Mouse (Mus musculus): ENCODE data around the gene Tcf7l1. TPM values are rescaled to one million over a fixed set of nuclear protein-coding genes. Genes with fewer than 3 reads are reported as not detected.

Gene Tcf7l1
- total RNA-seq, 1 experiment from 2014 or later = not detected

- peak; percentile 13; the same call in 1 of the 2 replicates for ATAC-seq (replicated peaks; ENCODE audit: low read depth, poor library complexity, severe bottlenecking)
These were observed 40.1 kb downstream of the Tcf7l1 start for GRCm38 (mm10) chr6:72748882-72749437.

DNA sequence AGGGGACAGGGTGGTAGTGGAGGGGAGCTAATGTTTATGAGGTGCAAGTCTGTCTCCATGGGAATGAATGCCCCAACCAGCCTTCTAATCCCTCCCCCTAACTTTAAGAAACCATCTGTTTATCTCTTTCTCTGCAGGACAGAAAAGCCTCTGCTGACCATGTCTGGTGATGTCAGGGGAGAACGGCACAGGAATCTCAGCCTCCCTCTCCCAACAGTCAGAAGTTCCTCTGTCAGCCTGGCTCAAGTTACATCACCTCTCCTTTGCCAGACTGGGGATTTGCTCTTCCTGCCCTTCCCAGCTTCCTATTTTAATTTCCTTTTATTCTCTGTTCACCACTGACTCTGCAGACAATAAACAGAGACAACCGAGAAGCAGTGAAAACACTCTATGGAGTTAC, 40.6 kb downstream of the Tcf7l1 start:
- ATAC-seq (replicated peaks; ENCODE audit: low read depth, poor library complexity, severe bottlenecking) = no peak

DNA sequence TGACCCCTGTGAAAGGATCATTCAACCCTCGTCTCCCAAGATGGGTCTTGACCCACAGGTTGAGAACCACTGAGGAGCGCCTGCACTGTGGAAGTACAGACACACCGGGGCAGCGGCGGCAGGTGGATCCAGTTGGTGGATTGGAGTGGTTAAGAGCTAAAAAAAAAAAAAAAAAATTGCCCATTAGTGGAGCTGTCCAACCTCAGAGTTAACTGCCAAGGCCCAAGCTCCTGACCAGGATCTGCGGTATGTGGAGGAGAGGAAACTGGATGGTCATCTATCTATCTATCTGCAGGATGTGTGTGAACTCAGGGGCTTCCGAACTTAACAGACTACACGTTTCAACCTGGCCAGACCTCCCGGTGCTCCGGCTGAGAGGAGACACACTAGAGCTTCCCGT, 41.2 kb downstream of the Tcf7l1 start:
- ATAC-seq (replicated peaks; ENCODE audit: low read depth, poor library complexity, severe bottlenecking) = no peak

GRCm38 (mm10) chr6:72747156-72747555, 41.9 kb downstream of the Tcf7l1 start:
- no peak for ATAC-seq (replicated peaks; ENCODE audit: low read depth, poor library complexity, severe bottlenecking)

DNA sequence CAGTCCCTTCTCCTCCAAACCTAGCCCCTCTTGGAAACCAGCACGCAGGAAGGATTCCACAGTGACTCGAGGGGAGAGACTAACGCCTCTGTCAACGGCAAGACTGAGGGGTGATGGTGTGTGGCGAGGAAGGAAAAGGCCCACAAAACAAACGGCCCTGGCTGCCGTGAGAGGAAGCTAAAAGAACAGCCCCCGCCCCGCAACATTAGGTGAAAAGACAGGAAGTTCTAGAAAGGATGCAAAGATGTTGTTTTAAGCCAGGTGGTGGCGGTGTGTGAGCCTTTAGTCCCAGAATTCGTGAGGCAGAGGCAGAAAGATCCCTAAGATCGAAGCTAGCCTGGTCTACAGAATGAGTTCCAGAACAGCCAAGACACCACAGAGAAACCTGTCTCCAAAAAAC, 43.3 kb downstream of the Tcf7l1 start:
- no peak for ATAC-seq (replicated peaks; ENCODE audit: low read depth, poor library complexity, severe bottlenecking)

DNA sequence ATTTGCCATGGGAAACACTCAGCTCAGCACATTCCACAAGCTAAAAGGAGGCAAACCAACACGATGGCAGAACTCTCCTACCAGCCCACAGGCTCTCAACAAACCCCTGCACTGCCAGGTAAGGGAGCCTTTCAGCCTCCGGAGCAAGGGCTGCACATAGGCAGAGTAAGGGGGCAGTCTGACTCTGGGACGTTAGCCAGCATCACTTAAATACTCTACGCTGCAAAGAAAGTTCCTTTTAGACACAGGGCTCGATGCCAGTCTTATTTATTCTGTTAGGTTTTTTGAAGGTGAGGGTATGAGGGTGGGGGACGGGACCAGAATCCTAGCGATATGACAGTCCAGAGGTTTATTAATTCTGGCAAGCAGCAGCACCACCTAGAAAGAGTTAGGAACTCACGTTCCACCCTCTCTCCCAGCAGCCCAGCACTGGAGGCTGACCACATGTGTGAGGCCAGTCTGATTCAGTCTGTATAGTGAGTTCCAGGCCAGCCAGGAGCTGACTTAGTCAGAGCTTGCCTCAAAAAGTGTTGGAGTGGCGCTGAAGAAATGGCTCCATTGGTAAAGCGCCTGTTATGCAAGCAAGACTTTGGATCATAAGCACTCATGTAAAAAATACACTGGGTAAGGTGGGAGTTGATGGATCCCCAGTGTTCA, 44.8 kb downstream of the Tcf7l1 start:
- ATAC-seq (replicated peaks; ENCODE audit: low read depth, poor library complexity, severe bottlenecking) = no peak

- ATAC-seq (replicated peaks; ENCODE audit: low read depth, poor library complexity, severe bottlenecking) = no peak; the same call in 1 of the 2 replicates
These were observed 45.4 kb downstream of the Tcf7l1 start for GRCm38 (mm10) chr6:72743624-72744041.

GRCm38 (mm10) chr6:72742331-72742730, 46.7 kb downstream of the Tcf7l1 start:
- ATAC-seq (replicated peaks; ENCODE audit: low read depth, poor library complexity, severe bottlenecking) = no peak

GRCm38 (mm10) chr6:72740596-72741421, 48.2 kb downstream of the Tcf7l1 start:
- ATAC-seq (replicated peaks; ENCODE audit: low read depth, poor library complexity, severe bottlenecking) = no peak

DNA sequence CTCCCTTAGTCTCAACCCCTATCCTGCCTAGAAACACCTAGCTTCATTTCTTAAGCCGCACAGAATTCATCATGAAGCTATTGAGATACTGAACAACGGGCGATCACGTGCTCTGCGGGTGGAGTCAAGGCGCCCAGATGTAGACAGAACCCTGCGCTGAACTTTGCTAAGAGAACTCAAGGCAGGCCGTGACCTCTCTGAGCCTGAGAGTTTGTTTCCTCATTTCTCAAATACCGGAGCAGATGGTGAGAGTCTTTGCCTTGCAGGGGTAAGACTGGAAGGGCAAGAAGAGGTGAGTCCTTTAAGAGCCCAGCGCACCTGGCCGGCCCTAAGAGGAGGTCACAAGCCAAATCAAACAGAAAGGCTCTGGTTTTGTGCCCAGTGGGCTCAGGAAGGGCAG, 52.2 kb downstream of the Tcf7l1 start:
- no peak for ATAC-seq (replicated peaks; ENCODE audit: low read depth, poor library complexity, severe bottlenecking)

DNA sequence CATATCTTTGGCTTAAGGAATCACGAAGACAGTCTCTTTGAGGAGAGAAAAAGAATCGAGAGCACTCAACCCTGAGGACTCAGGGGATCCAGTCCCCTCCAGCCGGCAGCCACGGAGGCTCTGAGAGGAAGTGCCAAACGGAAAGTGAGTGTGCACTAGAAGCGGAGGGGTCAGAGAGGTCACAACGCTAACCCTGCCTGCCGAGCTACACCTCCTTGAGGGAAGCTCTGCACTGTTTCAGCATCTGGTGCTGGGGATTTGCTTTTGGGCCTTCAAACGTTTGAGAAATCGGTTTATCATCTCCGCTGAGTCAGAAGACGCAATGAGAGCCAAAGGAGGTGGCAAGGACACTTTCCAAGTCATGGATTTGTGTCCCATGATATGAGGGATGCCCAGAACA, 53.8 kb downstream of the Tcf7l1 start:
- ATAC-seq (replicated peaks; ENCODE audit: low read depth, poor library complexity, severe bottlenecking) = peak; percentile 96

DNA sequence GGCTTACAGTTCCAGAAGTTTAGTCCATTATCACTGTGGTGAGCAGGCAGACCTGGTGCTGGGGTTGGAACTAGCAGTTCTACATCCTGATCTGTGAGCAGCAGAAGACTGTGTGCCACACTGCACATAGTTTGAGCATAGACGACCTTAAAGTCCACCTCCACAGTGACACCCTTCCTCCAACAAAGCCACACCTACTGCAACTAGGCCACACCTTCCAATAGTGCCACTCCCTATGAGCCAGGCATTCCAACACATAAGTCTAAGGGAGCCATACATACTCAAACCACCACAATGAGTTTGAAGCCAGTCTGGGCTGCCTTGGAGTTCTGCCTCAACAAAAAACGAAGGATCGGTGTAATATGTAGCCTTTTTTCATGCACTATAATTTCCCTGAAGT, 55.7 kb downstream of the Tcf7l1 start:
- ATAC-seq (replicated peaks; ENCODE audit: low read depth, poor library complexity, severe bottlenecking) = no peak

DNA sequence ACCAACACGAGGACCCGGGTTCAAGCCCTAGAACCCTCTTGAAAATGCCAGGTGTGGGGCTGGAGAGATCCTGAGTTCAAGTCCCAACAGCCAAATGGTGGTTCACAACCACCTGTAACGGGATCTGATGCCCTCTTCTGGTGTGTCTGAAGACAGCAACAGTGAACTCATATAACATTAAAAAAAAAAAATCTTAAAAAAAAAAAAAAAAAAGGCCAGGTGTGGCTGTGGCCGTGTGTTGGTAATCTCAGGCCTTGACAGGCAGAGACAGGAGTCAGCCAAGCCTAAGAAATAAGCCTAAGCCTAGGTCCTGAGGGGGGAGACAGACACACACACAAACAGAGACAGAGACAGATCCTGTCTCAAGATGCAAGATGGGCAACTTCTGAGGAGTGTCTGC, 56.9 kb downstream of the Tcf7l1 start:
- ATAC-seq (replicated peaks; ENCODE audit: low read depth, poor library complexity, severe bottlenecking) = no peak

- ATAC-seq (replicated peaks; ENCODE audit: low read depth, poor library complexity, severe bottlenecking) = no peak
These were observed 58.5 kb downstream of the Tcf7l1 start for GRCm38 (mm10) chr6:72730560-72730849.

GRCm38 (mm10) chr6:72729831-72730559, 59.1 kb downstream of the Tcf7l1 start:
- no peak for ATAC-seq (replicated peaks; ENCODE audit: low read depth, poor library complexity, severe bottlenecking)

DNA sequence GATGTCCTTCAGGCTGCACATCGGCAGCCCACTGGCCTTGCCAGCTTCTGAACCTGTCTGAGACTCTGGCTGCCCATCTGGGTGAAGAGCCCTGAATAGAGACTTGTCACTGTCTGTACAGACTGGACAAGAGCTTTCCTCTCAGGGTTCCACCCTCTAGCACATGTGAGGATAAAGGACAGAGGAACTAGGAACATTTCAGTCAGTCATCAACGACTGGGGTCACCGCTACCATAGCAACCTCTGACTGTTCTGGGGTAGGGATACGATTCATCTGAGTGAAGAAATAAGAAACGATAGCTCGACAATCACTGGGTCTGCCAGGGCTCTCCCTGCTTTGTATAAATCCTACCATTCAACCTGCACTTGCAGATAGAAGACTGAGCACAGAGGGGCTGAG, 61.2 kb downstream of the Tcf7l1 start:
- no peak for ATAC-seq (replicated peaks; ENCODE audit: low read depth, poor library complexity, severe bottlenecking)

GRCm38 (mm10) chr6:72724494-72725180, 64.4 kb downstream of the Tcf7l1 start:
- no peak for ATAC-seq (replicated peaks; ENCODE audit: low read depth, poor library complexity, severe bottlenecking)

DNA sequence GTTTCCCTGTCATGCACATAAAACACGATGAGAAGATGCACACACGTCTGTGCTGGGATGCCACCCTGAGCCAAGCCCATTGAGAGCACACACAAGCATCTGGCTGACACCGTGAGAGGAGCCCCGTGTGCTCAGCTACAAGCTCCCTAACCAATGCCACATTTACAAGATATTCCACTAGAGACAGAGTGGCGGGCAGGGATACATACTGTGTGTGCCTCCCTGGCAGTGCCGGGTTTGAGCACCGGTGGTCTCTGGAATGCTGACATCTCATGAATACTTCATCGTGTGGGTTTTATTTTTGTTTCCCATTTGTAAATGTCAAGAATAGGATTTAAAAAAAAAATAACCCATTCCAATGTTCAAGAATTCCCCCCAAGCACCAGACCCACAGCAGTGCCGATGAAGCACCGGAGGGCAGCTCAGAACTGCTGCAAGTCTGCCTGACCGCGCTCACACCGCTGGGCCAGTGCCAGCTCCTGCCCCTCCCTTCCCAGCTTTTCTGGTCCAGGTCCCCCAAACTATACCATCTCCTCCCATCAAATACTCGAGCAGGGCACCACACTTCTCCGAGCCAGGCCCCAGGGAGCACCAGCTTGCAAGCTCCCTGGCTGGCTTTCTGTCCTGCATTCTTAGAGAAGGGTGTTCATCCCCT, 65.2 kb downstream of the Tcf7l1 start:
- ATAC-seq (replicated peaks; ENCODE audit: low read depth, poor library complexity, severe bottlenecking) = no peak

DNA sequence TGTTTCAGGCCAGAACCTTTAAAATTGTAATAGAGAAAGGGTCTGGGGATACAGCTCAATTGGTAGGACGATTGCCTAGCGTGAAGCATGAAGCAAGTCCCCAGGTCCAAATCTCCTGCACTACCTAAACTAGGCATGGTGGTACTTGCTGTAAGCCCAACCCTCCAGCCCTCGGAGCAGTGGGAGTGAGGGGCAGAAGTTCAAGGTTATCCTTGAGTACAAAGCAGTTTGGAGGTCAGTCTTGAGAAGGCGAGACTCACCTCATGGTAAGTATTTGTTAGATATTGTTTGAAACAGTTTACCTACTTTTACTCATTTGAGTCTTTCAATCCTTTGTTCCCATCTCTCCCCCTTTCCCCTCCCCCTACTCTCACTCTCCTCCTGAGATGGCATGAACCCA, 65.9 kb downstream of the Tcf7l1 start:
- no peak for ATAC-seq (replicated peaks; ENCODE audit: low read depth, poor library complexity, severe bottlenecking)

DNA sequence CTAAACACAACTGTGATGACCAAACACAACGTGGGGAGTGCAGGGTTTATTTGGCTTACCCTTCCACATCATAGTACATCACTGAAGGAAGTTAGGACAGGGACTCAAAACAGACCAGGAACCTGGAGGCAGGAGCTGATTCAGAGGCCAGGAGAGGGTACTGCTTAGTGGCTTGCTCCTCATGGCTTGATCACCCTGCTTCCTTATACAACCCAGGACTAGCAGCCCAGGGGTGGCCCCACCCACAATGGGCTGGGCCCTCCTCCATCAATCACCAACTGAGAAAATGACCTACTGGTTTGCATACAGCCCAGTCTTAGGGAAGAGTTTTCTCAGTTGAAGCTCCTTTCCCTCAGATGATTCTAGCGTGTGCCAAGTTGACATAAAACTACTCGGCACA, 68.2 kb downstream of the Tcf7l1 start:
- ATAC-seq (replicated peaks; ENCODE audit: low read depth, poor library complexity, severe bottlenecking) = no peak
